Mouse (Mus musculus) liver, adult (tissue): ENCODE results near the gene Edil3.

ENCODE experiments used
- GATA4 ChIP-seq: IDR thresholded peaks from 2 replicates; pipeline ENCODE4 v1.6.1; 2014; ENCODE audit warnings: mild to moderate bottlenecking, low read length; ENCODE audit not compliant: insufficient replicate concordance

Edil3 gene

DNA sequence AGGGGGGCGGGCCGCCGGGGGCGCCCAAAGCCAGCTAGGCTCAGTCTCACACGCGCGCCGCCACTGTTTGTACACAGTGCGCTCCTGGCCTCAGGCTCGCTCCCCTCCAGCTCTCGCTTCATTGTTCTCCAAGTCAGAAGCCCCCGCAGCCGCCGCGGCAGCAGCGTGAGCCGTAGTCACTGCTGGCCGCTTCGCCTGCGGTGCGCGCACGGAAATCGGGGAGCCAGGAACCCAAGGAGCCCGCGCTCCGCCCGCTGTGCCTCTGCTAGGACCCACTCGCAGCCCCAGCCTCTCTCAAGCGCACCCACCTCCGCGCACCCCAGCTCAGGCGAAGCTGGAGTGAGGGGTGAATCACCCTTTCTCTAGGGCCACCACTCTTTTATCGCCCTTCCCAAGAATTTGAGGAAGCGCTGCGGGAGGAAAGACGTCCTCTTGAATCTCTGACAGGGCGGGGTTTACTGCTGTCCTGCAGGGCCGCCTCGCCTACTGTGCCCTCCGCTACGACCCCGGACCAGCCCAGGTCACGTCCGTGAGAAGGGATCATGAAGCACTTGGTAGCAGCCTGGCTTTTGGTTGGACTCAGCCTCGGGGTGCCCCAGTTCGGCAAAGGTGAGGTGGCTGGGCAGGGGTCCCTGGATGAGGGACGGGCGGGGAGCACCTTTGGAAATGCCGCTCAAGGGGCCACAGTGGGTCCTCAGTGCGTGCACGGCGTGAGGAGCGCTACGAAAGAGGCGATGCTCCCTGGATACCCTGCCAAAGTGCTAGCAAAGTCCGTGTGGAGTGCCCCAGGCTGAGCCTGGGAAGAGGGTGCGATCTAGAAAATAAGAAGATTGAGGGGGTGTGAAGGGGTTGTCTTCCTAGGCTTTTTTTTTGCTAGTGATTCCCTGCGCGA is at the start of gene Edil3:
TSS of gene Edil3 (plus strand) at position 33 of the 892 bp plus-strand sequence.
- TF ChIP-seq GATA4, result no peak

DNA sequence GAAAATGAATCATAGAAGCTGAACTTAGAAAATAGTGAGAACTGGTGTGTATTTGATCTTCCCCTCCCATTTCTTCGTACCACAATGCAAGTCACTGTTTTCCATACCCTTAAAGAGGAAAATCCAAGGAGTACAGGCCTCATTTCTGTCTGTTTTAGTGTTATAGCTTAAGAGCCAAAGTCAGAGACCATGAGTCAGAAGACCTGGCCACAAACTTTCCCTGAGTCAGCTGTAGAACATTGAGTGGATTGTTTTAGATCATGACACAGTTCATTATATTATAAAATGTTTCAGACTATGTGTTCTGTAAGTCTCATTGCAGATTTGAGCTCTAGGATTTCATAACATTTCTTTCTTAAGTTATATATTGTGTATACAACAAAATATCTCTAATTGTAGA is 22.1 kb upstream of the Edil3 start:
- TF ChIP-seq GATA4, result no peak

DNA sequence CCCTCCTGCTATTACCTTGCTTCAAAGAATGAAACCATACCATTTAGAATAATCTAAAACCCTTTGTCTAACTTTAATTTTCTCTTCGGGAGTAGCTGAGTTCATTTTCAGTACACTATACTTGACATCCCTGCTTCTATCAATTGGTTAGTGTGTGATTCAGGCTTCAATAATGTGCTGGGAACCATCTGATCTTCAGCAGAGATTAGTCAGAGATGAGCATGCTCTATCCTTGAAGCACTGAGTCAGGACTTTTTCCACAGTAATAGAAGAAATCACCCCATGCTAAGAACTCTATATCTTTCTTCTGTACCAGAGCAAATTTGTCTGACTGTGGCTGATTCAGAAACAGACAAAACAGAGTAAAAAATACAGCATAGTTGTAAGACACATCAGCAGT is 20.3 kb upstream of the Edil3 start:
- no peak for TF ChIP-seq GATA4

DNA sequence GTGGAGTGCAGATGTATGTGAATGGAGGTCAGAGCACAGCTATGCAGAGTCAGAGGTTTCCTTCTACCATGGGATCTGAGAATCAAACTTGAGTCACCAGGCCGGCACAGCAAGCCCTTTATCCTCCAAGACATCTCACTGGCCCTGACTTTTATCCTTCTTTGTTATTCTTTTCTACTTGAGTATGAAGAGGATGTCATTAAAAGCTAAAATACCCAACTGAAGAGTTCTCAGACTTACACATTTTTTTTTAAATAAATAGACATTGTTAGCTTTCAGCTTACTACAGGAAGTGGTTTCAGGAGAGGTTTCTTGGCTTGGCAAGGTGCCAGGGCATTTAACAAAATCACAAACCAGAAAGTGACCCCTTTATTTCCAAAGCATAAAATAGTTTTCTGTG is 15.4 kb upstream of the Edil3 start:
- no peak for TF ChIP-seq GATA4

DNA sequence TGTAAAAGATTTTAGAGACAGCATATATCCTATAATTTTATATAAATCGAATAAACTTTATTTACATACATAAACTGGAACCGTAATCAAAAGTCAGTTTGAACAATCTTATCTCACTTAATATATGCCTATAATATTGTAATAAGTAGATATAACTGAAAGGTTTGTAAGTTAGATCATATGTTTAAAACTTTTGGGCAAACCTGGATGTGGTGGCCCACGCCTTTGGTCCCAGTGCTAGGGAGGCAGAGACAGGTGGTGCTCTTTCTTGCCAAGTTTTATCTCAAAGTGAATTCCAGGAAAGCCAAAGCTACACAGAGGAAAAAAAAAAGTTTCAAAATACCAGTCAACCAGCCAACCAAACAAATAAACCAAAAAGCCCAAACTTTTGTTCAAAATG is 15.0 kb upstream of the Edil3 start:
- no peak for TF ChIP-seq GATA4

DNA sequence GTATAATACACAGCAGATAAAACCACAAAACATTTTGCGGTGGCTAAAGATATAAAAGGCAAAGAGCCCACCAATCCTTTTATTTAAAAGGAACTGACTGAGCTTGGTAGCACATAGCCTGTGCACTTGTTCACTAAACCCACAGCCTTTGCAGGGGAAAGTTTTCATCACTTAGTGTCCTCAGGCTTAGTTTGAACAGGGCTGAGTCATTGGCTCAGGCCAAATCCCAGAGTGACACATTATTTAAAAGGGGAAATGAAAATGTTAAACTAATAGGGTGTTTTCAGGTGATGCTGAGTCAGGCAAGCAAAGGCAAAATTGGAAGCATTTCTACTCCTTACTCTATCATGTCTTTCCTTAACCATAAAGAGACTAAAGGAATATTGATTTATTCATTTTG is 11.2 kb upstream of the Edil3 start:
- TF ChIP-seq GATA4, result no peak

DNA sequence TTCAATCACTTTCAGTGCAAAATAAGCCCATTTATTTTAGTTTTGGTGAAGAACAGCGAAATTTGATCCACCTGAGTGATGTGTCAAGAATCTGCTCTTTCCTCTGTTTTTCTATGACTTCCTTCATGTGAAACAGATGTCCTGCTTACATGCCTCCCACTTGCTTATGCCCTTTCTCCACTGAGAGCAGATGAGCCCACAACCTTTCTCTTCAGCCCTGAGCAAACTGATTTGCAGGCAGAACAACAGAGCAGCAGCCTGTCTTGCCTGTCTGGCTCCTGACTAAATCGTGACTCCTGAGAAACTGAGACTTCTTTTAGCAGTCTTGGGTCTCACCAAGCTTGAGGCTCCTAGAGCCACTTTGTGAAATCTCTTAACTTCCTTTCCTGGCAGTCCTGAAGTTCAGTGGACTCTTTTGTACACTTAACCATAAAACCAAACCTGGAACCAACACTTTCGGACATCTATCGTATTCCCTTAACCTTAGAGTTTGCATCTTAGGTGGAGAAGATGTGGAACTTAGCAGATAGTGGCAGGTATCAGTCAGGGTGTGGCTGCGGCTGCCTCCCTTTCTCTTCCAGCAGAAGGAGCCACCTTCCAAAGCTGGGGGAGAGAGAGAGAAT is 475 bp upstream of the Edil3 start:
- TF ChIP-seq GATA4, result no peak

DNA sequence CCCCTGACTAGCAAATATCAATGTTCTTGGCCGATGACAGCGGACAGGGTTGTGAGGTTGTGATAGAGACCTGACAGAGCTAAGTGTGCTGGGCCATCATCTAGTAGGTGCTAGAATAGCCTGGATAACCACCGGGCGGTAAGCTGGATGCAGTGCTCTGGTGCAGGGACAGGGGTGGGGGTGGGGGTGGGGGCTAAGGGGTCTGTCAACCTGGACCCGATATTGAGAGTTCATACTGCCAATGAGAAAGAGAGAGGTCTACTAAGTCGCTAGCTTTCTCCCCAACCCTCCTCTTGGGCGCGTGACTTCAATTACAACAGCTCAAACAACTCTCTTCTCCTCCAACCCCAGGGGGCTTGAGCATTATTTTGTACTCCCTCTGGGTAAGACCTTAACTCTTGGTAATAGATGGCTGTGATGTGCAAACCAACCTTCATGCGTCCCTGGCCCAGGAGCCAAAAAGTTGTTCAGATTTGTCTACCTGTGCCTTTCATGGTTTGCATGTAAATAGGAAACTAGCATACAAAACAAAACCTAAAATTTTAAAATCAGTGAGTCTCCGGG is 1.1 kb downstream of the Edil3 start:
- TF ChIP-seq GATA4, result no peak

DNA sequence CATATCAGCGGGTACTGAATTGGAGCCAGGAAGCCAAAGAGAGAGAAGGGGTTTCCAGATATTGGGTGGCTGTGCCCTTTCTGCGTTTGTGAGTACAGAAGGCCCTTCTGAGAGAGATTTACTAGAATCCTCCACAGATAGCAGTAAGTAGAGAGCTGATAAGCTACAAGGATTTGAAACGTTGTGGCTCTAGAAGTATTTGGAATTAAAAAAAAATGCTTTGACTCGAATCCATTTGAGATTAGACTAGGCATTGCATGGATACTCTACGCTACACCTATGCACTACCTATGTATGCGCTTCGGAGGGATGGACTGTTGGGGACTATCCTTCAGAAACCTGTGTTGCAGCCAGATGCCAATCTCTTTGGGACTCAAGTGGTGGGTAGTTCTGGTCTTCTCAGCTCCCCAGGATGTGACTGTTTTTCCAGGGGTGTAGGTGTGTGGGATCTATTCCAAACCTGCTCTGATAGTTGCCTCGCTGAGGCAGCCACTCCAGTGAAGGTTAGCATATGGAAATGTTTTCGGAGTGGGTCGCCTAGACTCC is 1.8 kb downstream of the Edil3 start:
- TF ChIP-seq GATA4, result no peak

DNA sequence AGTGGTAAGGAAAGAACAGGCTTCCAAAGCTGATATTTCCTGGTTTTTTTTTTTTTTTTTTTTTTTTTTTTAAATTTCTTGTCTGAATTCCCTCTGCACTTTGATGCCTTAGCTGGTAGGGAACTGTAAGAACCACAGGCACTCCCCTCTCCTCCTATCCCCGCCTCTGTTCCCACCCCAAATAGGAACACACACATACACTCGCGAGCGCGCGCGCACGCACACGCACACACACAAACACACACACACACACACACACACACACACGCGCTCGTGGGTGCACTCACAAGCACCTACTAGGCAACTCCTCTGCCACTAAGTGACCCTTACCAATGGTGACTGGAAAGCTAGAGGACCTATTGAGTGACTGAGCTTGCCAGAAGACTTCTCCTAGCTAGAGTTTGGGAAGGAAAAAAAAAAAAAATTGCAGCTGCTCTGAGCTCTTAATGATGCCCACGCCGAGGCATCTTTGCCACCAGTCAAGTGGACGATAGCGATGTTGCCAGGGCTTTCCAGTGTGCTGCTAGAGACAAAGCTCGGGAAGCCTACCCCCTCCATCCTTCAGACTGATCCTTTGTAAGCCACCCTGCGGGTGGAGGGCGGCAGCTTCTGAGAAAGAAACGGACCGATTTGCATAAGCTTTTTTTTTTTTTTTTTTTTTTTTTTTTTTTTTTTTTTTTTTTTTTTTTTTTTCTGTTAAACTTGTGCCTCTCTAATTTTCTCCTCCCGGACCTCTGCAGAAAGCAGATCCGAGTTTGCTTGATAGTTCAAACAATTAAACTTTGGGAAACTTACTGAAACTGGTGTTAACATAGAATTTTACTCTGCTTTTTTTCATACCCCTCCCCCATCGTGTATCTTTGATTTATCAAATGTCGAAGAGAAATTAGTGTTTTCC is 2.5 kb downstream of the Edil3 start:
- TF ChIP-seq GATA4, result no peak

DNA sequence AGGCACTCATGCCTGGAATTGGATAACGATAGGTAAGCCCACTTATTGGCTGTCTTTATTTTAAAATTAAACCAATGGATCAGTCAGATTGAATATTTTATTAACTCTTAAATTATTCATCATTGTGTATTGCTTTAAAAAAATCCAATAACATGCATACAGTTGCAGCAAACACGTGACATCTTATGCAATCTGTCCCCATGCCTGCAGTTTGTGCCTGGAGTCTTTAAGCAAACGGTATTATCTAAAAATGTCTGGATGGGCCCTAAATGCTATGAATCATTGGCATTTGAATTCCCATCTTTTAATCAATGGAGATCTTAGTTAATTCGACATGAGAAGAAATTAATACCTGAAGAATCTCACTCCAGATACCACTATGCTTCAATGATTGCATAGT is 3.2 kb downstream of the Edil3 start:
- no peak for TF ChIP-seq GATA4

DNA sequence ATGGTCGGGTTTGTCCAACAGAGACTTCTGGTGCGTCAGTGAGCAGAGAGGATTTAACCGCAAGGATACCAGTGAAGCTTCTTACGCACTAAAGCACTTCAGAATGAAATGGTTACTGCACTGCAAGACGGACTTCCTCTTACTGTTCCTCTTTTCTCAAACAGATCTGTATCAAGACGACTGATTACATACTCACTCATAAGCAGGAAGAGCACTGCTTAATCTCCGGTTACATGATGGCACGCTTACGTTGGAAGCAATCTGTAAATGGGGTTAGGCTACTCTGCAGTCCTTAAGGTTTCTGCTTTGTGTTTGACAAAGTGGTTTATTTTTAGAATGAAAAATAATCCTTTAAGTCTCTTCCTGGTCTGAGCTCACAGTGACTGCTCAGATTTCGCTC is 7.1 kb downstream of the Edil3 start:
- TF ChIP-seq GATA4, result no peak

DNA sequence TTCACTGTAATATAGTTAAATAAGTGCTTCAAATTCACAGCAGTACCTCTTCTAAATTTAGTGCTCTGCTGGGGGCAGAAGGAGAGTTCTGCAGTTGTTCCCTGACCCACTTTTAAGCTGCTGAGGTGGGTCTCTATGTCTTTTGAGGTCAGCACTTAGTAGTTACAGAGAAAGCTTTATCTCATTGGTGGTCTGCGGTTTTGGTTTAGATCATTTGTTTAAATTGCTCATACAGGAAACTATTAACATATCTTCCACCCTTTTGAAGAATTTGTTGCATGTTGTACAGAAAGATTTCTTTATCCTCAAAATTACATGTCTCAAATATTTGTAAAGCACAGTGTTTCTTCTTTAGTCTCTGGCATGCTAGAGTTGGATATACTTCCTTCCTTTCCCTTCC is 12.5 kb downstream of the Edil3 start:
- no peak for TF ChIP-seq GATA4

DNA sequence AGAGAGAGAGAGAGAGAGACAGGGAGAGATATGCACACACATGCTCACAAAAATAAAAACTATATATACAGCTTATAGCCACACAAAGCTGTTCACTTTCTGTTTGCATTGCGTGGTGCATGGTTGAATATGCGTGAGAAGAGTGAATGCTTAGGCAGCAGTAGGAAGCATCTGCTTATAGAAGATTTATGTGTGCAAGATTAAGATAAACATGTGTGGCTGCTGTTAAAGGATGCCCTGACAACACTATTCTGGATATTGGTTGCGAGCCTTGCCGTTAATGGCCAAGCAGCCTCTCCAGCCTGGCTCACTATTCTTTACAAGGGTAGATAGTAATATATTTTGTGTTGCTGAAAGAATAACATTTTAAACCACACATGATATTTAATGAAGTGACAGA is 28.5 kb downstream of the Edil3 start:
- TF ChIP-seq GATA4, result no peak

DNA sequence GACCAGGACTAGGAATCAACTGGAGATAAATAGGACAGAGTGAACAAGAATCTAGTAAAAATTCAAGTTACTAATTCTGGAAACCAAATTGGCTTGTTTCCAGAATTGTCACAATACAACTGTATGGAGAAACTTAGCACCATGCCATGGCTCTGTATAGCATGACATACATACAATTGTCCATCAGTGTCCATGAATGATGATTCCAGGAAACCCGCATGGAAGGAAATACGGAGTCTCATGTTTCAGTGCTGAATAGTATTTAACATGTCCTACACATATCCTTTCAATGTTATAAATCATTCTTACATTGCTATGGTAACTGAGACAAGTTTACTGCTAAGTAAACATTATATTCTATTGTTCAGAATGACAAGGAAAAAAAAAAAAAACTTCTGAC is 58.7 kb downstream of the Edil3 start:
- no peak for TF ChIP-seq GATA4
